Mouse (Mus musculus): Measurements from ENCODE around the gene Epb41l4b. TPM values are rescaled to one million over a fixed set of nuclear protein-coding genes. Genes with fewer than 3 reads are reported as not detected.

The Epb41l4b gene
- total RNA-seq, 2 experiments from 2014 or later, result 4.3 to 6.1 TPM

DNA sequence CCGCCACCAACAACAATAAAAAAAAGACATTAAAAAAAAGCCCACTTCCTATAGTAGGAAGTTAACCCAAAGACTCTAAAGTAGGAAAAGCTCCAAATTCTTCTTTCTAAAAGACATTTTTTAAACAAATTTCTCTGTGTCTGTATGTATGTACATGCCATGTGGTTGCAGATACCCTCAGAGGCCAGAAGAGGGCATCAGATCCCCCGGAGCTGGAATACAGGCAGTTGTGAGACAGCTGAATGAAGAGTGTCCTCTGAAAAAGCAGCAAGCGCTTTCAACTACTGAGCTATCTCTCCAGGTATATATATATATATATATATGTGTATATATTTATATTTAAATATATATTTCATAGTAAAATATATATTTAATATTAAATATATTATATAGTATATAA is 121.9 kb downstream of the Epb41l4b start:
- DNase-seq, result no peak
- intact Hi-C loops (cut with DNase I), result no loop called here

- DNase-seq, result peak; percentile 57 to 86
- intact Hi-C loops (cut with DNase I), result loop anchor here (1.0 to 5.0 kb wide), 3 partner anchors 70 to 258 kb away; partner anchors contain the start of gene Tmem245
Measured at GRCm38 (mm10) chr4:57017229-57017628, 126.0 kb downstream of the Epb41l4b start.

GRCm38 (mm10) chr4:57016366-57017171 is 126.7 kb downstream of the Epb41l4b start:
- no peak for DNase-seq
- intact Hi-C loops (cut with DNase I), result loop anchor here (1.0 to 5.0 kb wide), 3 partner anchors 69 to 258 kb away; partner anchors contain the start of gene Tmem245

- DNase-seq, result no peak
- intact Hi-C loops (cut with DNase I), result loop anchor here (5.0 kb wide), 1 partner anchor 68 kb away; the partner anchor contains the start of gene Tmem245
Measured at GRCm38 (mm10) chr4:57015032-57015431, 128.2 kb downstream of the Epb41l4b start.

DNA sequence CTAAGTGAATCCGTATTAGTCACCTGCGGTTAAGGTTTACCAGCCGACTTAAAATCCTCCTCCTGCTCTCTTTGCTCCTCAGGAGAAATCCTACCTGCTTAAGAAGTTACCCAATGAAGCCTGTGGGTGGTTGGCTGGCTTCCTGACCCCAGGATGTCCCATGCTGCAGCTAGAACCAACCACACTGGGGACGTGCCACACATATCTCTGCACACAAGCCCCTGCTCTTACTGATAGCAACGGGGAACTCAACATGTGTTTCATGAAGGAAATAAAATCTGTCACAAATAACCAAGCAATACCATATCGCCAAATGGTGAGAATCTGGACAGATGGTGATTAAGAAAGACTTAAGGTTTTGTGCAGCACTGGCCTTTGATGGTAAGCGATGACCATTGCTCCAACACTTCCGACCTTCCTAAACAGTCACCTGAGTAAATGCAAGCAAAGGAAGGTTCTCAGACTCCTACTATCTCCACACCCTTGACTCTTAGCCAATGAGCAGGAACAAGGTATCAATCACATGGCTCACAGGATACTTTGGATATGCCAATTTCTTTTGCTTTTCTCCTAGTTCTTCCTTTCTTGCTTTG is 131.7 kb downstream of the Epb41l4b start:
- no peak for DNase-seq
- intact Hi-C loops (cut with DNase I), result no loop called here

- DNase-seq, result no peak
- intact Hi-C loops (cut with DNase I), result no loop called here
Measured at GRCm38 (mm10) chr4:57010919-57011318, 132.3 kb downstream of the Epb41l4b start.

GRCm38 (mm10) chr4:57010425-57010824 is 132.8 kb downstream of the Epb41l4b start:
- intact Hi-C loops (cut with DNase I), result no loop called here
- DNase-seq, result peak; percentile 30

- DNase-seq, result no peak
- intact Hi-C loops (cut with DNase I), result no loop called here
Measured at GRCm38 (mm10) chr4:57007717-57008116, 135.5 kb downstream of the Epb41l4b start.

DNA sequence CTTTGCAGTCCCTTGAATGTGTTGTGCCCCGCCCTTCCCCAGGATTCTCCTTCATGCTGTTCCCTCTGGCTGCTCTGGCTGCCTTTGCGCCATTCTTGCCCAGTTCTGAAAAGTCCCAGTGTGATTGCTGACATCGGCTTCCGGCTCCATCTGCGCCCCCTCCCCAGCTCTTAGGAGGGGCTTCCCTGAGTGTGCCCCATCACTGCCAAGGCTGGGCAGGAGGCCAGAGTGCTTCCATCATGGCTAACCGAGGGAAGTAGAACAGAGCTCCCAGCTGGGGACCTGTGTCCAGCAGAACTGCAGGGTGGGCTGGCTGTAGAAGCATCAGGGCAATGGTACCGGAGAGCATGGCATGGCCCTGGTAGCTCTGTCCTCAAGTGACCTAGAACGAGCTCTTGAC is 138.2 kb downstream of the Epb41l4b start:
- intact Hi-C loops (cut with DNase I), result no loop called here
- no peak for DNase-seq

- intact Hi-C loops (cut with DNase I), result no loop called here
Measured at GRCm38 (mm10) chr4:57003886-57004285, 139.4 kb downstream of the Epb41l4b start.

GRCm38 (mm10) chr4:57002751-57003150 is 140.5 kb downstream of the Epb41l4b start:
- intact Hi-C loops (cut with DNase I), result no loop called here

More at GRCm38 (mm10) chr4:57003886-57004285, 139.4 kb downstream of the Epb41l4b start:
- no peak for DNase-seq

GRCm38 (mm10) chr4:57001437-57001836 is 141.8 kb downstream of the Epb41l4b start:
- intact Hi-C loops (cut with DNase I), result no loop called here
- DNase-seq, result no peak

More at GRCm38 (mm10) chr4:57002751-57003150, 140.5 kb downstream of the Epb41l4b start:
- no peak for DNase-seq

DNA sequence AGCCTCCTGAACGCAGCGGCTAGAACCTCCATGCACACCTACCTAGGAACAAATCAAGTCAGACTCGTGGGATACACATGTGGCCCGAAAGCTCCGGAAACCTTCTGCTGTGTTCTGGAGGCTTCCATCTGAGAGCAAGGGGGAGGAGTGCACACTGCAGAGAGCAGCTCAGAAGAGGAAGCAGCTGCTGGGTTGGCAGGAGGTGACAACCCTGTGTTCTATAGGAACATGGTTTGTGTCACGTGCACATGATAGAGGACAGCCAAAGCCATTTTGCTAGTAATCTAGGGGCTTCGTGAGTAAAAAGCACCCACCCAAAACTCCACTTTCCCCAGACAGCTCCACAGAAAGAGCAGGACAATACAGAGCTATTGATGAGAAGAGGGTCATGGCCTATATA is 149.9 kb downstream of the Epb41l4b start:
- intact Hi-C loops (cut with DNase I), result no loop called here
- DNase-seq, result no peak

DNA sequence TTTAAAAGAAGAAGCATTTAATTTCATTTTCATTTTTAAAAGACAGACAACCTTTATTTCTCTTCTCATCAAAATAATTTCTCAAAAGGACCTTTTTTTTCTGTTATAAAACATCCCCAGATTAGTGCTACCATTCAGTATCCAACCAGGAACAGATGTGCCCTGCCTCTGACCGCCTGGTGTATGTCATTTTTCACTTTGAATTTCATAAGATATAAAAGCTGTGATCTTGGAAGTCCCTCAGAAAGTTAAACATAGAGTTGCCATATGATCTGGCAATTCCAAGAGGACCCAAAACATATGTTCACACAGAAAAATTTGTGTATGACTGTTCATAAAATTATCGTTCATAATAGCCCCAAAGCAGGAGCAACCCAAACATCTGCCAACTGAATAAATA is 151.3 kb downstream of the Epb41l4b start:
- no peak for DNase-seq
- intact Hi-C loops (cut with DNase I), result no loop called here

DNA sequence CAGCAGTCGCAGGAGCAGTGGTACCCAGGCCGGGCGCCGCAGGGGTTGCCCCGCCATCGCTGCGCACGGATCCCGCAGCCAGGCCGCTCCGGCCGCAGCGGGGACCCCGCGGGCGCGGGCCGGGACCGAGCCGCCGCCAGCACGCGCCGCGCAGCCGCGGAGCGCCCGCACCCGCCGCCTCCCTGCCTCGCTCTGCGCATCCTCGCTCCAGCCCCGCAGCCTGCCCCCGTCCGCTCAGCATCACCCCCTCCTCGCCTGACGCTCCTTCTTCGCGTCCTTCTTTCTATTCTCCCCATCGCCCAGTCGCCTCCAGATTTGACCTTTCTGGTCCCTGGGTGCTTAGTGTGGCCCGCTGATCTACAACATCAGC is 153.0 kb downstream of the Epb41l4b start, which contains the start of gene Frrs1l:
Gene Frrs1l (minus strand): TSS at position 177 of the 370 bp plus-strand sequence.
- intact Hi-C loops (cut with DNase I), result no loop called here
- no peak for DNase-seq

- intact Hi-C loops (cut with DNase I), result no loop called here
- no peak for DNase-seq
Measured at GRCm38 (mm10) chr4:56989431-56990214, 153.6 kb downstream of the Epb41l4b start.

GRCm38 (mm10) chr4:56965586-56966179 is 177.6 kb downstream of the Epb41l4b start:
- peak in 1 of 2 experiments; percentile 23 for DNase-seq
- intact Hi-C loops (cut with DNase I), result no loop called here

- DNase-seq, result no peak
- intact Hi-C loops (cut with DNase I), result no loop called here
Measured at GRCm38 (mm10) chr4:56963687-56964086, 179.6 kb downstream of the Epb41l4b start.

DNA sequence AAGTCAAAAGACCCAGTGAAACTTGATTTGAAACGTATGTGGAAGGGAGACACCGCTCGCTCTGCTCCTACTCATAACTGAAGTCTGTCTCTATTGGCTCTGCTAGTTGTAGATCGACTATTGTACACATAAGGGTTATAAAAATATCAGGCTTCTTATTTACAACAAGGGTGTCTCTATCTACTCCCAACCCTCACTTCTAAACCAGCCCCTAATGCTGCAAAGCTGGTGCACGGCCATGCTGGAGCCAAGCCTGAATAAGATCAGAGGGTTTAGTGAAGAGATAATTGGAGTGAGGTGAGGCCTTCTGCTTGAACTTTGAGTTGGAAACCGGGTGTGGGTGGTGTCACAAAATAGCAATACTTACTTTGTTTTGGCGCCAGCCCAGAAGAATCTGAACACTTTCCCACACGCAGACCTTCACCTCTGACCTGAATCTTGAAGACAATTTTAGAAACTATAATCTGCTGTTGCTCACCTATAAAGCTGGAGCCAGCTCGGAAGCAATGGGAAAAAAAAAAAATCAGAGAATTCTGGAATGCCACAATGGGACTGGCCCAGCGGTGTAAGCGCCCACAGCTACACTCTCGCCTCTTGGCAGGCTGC is 181.8 kb downstream of the Epb41l4b start:
- intact Hi-C loops (cut with DNase I), result no loop called here
- no peak for DNase-seq

GRCm38 (mm10) chr4:56957518-56957917 is 185.7 kb downstream of the Epb41l4b start:
- intact Hi-C loops (cut with DNase I), result no loop called here
- DNase-seq, result no peak
